Mouse (Mus musculus) lung, postnatal 14 days (tissue): ENCODE data around the gene Foxp4.

ENCODE experiments used
- DNase-seq: peaks from one replicate; pipeline ENCODE4 v3.0.0; 2021

Foxp4 gene

DNA sequence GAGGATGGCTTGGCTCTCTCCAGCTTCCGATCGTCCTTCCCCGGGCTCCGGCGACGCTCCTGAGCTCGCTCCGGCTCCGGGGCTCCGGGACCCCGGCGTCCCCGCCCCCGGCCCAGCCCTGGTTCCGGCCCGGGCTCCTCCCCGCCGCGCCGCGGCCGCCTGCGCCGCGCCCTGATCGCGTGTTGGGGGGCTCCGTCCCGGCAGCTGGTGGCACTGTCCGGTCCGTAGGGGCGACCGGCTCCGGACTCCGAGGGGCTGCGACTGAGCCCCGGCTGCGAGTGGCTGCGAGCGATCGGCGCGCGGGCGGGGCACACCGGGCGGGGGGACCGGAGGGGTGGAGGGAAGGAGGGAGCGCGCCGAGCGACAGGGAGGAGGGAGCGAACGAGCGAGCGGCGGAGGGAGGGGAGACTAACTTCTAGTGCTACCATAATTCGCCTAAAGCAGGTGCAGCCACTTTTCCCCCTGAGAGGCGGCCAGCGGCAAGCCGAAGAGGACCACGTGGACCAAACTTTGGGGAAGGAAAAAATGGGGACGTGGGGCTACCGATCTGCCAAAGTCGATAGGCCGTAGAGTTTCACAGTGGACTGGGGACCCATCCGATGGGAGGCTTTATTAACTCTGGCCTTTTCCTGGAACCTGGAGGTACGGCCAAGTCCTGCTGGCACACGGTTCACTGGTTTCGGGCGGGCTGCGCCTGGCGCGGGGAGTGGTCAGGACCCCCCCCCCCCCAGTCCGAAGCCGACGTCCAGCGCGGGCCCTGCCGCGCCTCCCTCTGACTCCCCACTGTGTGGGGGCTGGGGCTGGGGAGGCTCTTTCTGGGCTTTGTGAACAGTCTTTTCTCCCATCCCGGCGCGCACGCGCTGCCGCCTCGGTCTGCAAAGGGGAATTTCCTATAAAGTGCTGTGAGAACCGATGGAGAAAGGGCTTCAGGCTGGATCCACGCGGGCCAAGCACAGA is at the start of gene Foxp4:
Gene Foxp4, minus strand, starts transcription at position 263 of the 957 bp plus-strand sequence.
- DNase-seq: peak; percentile 82

DNA sequence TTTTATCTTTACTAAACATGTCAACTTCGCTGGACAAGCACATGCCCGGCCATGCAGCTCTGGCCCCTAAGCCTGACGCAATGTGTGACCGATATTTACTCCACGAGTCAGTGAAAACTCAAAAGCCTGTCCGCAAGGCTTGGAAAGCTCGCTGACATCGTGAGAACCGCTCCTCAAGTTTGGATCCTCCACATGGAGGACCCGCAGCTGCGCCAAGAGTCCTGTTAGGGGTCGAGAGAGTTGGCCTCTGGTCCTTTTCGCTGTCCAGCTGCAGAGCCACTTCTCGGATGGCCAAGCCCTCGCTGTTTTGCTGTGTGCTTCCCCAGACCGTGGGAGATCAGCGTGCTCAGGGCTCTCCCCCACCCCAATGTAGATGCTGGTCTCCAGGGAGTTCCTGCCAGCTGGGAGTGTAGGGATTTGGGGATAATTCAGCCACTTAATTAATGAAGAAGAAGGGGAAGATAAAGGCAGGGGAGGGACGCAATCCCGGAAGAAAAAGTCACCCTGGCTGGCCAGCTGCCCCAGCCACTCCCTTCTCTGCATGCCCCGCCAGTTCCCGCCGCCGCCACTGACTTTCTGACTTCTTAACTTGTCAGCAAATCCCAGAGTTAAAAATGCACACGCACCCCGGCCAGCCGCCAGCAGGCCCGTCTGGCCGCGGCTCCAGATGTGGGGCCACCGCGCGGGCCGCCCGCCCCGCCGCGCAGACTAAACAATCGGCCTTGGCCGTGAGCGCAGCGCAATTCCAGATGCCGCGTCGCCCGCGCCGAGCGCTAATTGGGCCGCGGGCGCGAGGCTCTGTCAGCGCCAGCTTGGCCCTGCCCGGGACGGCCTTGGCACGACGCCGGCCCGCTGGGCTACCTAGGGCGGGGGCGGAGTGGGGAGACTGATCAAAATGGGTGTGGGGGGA is 49.4 kb upstream of the Foxp4 start:
- peak; percentile 85 for DNase-seq

GRCm38 (mm10) chr17:47965885-47966505 is 41.5 kb upstream of the Foxp4 start:
- DNase-seq: no peak

GRCm38 (mm10) chr17:47958046-47958790 is 33.8 kb upstream of the Foxp4 start:
- peak; percentile 52 for DNase-seq

DNA sequence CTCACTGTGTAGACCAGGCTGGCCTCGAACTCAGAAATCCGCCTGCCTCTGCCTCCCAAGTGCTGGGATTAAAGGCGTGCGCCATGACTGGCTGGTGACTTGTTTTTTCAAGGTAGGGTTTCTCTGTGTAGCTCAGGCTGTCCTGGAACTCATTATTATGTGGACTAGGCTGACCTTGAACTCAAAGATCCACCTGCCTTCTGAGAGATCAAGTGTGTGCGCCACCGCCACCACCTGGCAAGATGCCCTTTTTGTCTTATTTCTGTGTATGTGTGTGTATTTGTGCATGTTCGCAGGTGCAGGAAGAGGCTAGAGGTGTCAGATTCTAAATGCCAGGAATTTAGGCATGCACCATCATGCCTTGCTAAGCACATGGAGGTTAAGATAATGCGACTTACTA is 32.0 kb upstream of the Foxp4 start:
- DNase-seq: no peak

- peak; percentile 41 for DNase-seq
Measured at GRCm38 (mm10) chr17:47955054-47955741, 30.8 kb upstream of the Foxp4 start.

GRCm38 (mm10) chr17:47953231-47953630 is 28.8 kb upstream of the Foxp4 start:
- DNase-seq: no peak

GRCm38 (mm10) chr17:47952368-47953081 is 28.1 kb upstream of the Foxp4 start:
- DNase-seq: no peak

- DNase-seq: no peak
Measured at GRCm38 (mm10) chr17:47951452-47951851, 27.0 kb upstream of the Foxp4 start.

DNA sequence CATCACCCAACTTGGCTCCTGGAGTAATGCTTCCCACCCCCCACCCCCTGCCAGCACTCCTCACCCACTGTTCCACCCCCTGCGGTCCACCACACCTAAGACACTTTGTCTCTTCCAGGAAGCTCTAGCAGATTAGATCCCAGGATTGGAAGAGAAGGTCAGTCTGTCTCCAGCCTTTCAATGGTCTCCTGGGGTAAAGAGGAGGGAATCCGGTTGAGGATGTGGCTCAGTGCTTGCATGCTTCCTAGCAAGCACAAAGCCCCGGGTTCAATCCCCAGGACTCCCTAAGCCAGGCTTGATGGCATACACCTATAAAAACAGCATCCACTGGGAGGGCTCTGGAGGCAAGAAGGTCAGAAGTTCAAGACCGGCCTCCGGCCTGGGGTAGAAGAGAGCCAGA is 26.4 kb upstream of the Foxp4 start:
- no peak for DNase-seq

GRCm38 (mm10) chr17:47949441-47949840 is 25.0 kb upstream of the Foxp4 start:
- no peak for DNase-seq

GRCm38 (mm10) chr17:47948753-47949152 is 24.3 kb upstream of the Foxp4 start:
- no peak for DNase-seq

GRCm38 (mm10) chr17:47946921-47947420 is 22.5 kb upstream of the Foxp4 start:
- DNase-seq: peak; percentile 21

- DNase-seq: no peak
Measured at GRCm38 (mm10) chr17:47946111-47946510, 21.7 kb upstream of the Foxp4 start.

GRCm38 (mm10) chr17:47943103-47943870 is 18.8 kb upstream of the Foxp4 start:
- no peak for DNase-seq

DNA sequence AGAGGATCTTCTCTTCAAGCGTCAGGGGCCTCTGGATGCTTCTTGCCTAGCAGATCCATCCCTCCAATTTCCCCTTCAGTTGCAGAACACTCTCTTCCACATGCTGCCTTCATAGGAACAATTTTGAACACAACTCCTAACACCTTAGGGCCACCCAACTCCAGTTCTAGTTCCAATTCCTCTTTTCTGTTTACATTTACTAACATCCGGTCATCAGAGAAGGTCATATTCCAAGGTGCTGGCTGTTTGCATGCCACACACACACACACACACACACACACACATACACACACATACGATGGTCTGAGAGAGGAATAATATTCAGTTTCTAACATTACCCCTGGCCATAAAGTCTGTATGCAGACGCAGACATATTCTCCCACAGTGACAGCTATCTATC is 17.6 kb upstream of the Foxp4 start:
- DNase-seq: no peak

DNA sequence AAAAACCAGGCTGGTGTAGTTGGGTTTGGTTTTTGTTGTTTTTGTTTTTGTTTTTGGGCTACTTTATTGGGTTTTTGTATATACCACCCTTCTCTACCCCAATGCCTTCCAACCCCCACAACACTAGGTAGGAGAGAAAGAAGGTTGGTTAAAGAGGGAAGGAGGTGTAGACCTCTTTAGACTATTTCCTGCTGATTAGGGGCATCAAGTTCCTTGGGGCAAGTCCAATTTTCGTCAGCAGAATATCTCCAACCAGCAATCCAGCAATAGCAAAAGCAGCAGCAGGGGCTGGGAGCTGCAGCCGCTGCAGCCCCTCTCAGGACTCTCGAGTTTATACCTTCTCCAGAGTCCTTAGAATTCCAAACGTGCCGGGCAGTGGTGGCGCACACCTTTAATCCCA is 14.4 kb upstream of the Foxp4 start:
- DNase-seq: no peak

DNA sequence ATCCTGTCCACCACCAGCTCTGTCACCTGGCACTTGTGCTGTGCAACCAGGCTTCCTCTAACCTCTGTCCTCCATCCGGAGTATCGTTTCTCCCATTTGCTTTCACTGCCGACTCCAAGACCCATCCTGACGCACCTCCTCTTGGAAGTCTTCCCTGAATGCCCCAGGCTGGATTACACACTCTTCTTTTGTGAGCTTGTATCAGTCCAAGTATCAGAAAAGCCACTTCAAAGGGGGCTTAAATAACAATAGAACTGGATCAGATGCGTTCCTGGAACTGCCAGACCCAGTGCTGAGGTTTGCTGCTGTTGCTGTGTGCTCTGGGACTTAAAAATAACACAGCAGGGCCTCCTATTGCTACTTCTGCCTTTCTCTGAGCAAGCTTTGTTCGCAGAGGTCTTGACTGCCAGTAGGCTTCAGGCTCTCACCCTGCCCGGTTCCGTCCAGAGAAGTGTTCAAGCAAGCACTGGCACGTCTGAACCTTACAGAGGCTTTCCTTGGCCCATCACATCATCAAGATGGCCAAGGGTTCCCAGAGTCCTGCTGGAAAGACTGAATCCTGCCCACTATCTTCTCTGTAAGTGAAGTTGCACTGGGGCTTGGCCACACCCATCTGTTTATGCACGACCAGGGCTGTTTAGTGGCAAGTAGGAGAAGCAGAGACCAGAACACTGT is 13.6 kb upstream of the Foxp4 start:
- DNase-seq: no peak

- no peak for DNase-seq
Measured at GRCm38 (mm10) chr17:47936591-47936990, 12.1 kb upstream of the Foxp4 start.
